Comparison of ENCODE assay signal across 15 mouse cellular contexts in the genomic region with DNA sequence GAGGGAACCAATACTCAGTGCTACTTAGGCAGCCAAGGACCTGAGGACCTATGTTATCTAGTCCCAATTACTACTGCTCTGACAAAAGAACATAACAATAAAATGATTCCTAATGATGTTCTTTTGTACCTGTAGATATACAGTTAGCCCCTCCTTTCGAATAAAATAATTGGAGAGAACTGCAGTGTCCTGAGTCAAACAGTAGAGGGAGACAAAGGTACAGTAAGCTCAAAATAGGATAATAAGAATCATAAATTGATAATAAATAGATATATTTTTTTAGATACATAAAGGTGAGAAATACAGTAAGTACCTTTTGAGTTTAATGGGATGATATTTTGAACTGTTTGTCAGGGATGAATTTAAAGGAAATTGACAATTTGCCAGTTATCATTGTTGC. TPM values are rescaled to one million over a fixed set of nuclear protein-coding genes. Genes with fewer than 3 reads are reported as not detected.
DNase-seq lines count a peak whose midpoint lies in the region; ATAC-seq and TF ChIP-seq lines count a peak whose summit lies in the region.
"Had no signal": no experiment of that assay in that cellular context is flagged by ENCODE, and none has a peak within 500 bp of the region (broad histone marks: within the 10 kb centered on the region; RNA-seq: fewer than 3 reads in every experiment).

No protein-coding gene starts in this region.

- H3K4me2 ChIP-seq in embryonic facial prominence, embryonic 11.5 days (ENCODE audit: low read depth, low read length), result no peak overlapping the region
- no peak overlapping the region for H3K4me2 ChIP-seq in lung, postnatal 0 days (replicated peaks; ENCODE audit: low read depth, low read length)
- H3K4me2 ChIP-seq: embryonic facial prominence, embryonic 12.5 days; limb, embryonic 13.5 days had no signal

- TF ChIP-seq EP300 in lung, postnatal 0 days (IDR thresholded peaks at IDR 0.05), result no peak

- H3K4me3 ChIP-seq in embryonic facial prominence, embryonic 11.5 days (ENCODE audit: low read depth, low read length), result no peak overlapping the region
- no peak overlapping the region for H3K4me3 ChIP-seq in embryonic facial prominence, embryonic 10.5 days
- no peak overlapping the region for H3K4me3 ChIP-seq in lung, postnatal 0 days (ENCODE audit: low read depth, low read length)
- H3K4me3 ChIP-seq: embryonic facial prominence, embryonic 12.5 days; limb, embryonic 13.5 days; megakaryocyte, embryonic 14.5 days had no signal

- no peaks in the 10 kb centered on the region for H3K27me3 ChIP-seq in embryonic facial prominence, embryonic 11.5 days (ENCODE audit: control insufficient read depth, insufficient read depth, low read length)
- H3K27me3 ChIP-seq in embryonic facial prominence, embryonic 10.5 days (replicated peaks; ENCODE audit: low read depth, poor library complexity, severe bottlenecking), result no peaks in the 10 kb centered on the region
- no peaks in the 10 kb centered on the region for H3K27me3 ChIP-seq in lung, postnatal 0 days (replicated peaks; ENCODE audit: insufficient read depth, low read length)
- H3K27me3 ChIP-seq: embryonic facial prominence, embryonic 12.5 days; limb, embryonic 13.5 days; megakaryocyte, embryonic 14.5 days had no signal

- ATAC-seq in embryonic facial prominence, embryonic 11.5 days (replicated peaks; ENCODE audit: insufficient number of reproducible peaks, low FRiP score, low TSS enrichment, low read depth), result no peak
- no peak for ATAC-seq in lung, postnatal 0 days
- no peak for ATAC-seq in erythroid progenitor cell, adult 5-6 weeks (replicated peaks; ENCODE audit: low FRiP score, poor library complexity, severe bottlenecking)

- peak; percentile 61 for TF ChIP-seq CTCF in lung, postnatal 0 days (IDR thresholded peaks at IDR 0.05)

- no peak overlapping the region for H3K27ac ChIP-seq in embryonic facial prominence, embryonic 11.5 days (replicated peaks; ENCODE audit: low read depth, low read length)
- H3K27ac ChIP-seq in embryonic facial prominence, embryonic 10.5 days (replicated peaks), result no peak overlapping the region
- no peak overlapping the region for H3K27ac ChIP-seq in lung, postnatal 0 days (ENCODE audit: low read length)
- H3K27ac ChIP-seq: embryonic facial prominence, embryonic 12.5 days; limb, embryonic 13.5 days had no signal

- no peaks in the 10 kb centered on the region for H3K4me1 ChIP-seq in embryonic facial prominence, embryonic 11.5 days (ENCODE audit: control insufficient read depth, insufficient read depth, low read length)
- H3K4me1 ChIP-seq in embryonic facial prominence, embryonic 10.5 days, result no peaks in the 10 kb centered on the region
- no peaks in the 10 kb centered on the region for H3K4me1 ChIP-seq in lung, postnatal 0 days (ENCODE audit: insufficient read depth, low read depth, low read length)
- H3K4me1 ChIP-seq: embryonic facial prominence, embryonic 12.5 days; limb, embryonic 13.5 days; megakaryocyte, embryonic 14.5 days had no signal

- H3K9ac ChIP-seq in embryonic facial prominence, embryonic 11.5 days (replicated peaks; ENCODE audit: low read length), result no peak overlapping the region
- H3K9ac ChIP-seq in lung, postnatal 0 days (replicated peaks; ENCODE audit: low read depth), result no peak overlapping the region
- H3K9ac ChIP-seq: embryonic facial prominence, embryonic 12.5 days; limb, embryonic 13.5 days had no signal

- no peaks in the 10 kb centered on the region for H3K36me3 ChIP-seq in embryonic facial prominence, embryonic 11.5 days (replicated peaks; ENCODE audit: control insufficient read depth, insufficient read depth, low read depth, low read length)
- no peaks in the 10 kb centered on the region for H3K36me3 ChIP-seq in embryonic facial prominence, embryonic 10.5 days (replicated peaks)
- no peaks in the 10 kb centered on the region for H3K36me3 ChIP-seq in lung, postnatal 0 days (ENCODE audit: insufficient read depth, low read length)
- H3K36me3 ChIP-seq: embryonic facial prominence, embryonic 12.5 days; limb, embryonic 13.5 days had no signal

- DNase-seq in embryonic facial prominence, embryonic 11.5 days (ENCODE audit: low spot score), result peak; percentile 21
- no peak for DNase-seq in embryonic facial prominence, embryonic 10.5 days (ENCODE audit: low spot score)
- peak; percentile 19 for DNase-seq in lung, postnatal 0 days (ENCODE audit: low spot score)
- no peak for DNase-seq in lung, postnatal 10 days
- peak; percentile 14 for DNase-seq in adipocyte (ENCODE audit: low spot score)
- DNase-seq in naive thymus-derived CD4-positive, alpha-beta T cell, adult 2 months (ENCODE audit: low read depth), result peak; percentile 16
- DNase-seq in adrenal gland, postnatal 4 days (ENCODE audit: low spot score in 2 of 2), result no peak
- DNase-seq: heart, postnatal 14 days; kidney, postnatal 36 days; thymus, adult 18-20 months had no signal

- H3K9me3 ChIP-seq in embryonic facial prominence, embryonic 11.5 days (replicated peaks; ENCODE audit: control insufficient read depth, low read length), result no peaks in the 10 kb centered on the region
- H3K9me3 ChIP-seq in embryonic facial prominence, embryonic 10.5 days, result 0 out of 2 replicates have a peak, but pooled peaks cover 2% of the 10 kb centered on the region
- no peaks in the 10 kb centered on the region for H3K9me3 ChIP-seq in lung, postnatal 0 days (ENCODE audit: low read length)
- H3K9me3 ChIP-seq: embryonic facial prominence, embryonic 12.5 days; limb, embryonic 13.5 days; megakaryocyte, embryonic 14.5 days had no signal

- 57% methylated on average over 1 of the region's 1 CpGs for WGBS in embryonic facial prominence, embryonic 11.5 days
- 57% methylated on average over 1 of the region's 1 CpGs for WGBS in embryonic facial prominence, embryonic 10.5 days
- 37% methylated on average over 1 of the region's 1 CpGs for WGBS in lung, postnatal 0 days

RNA-seq across cellular contexts. Expression of a gene that starts 36.6 kb away (rescaled TPM):
- not detected in 2 replicates for polyA plus RNA-seq in embryonic facial prominence, embryonic 11.5 days (2014; fragmentation: Nextera tagmentation; extraction: Ambion mirVana)
- not detected in 2 replicates for polyA plus RNA-seq in embryonic facial prominence, embryonic 10.5 days (2016; fragmentation: Nextera tagmentation; extraction: Ambion mirVana)
- 0.19 TPM in 1 of 2 replicates, not detected in the other for polyA plus RNA-seq in lung, postnatal 0 days (2015; fragmentation: Nextera tagmentation; extraction: Ambion mirVana)
- not detected in 2 replicates for total RNA-seq in erythroid progenitor cell, adult 5-6 weeks (2015; ENCODE audit: low replicate concordance)
- total RNA-seq in erythroid progenitor cell, adult 5-6 weeks (2017; ENCODE audit: low replicate concordance), result not detected in 2 replicates
- total RNA-seq in adrenal gland, postnatal 4 days (2021), result not detected
- total RNA-seq: heart, postnatal 14 days had no signal
- polyA plus RNA-seq: embryonic facial prominence, embryonic 12.5 days; limb, embryonic 13.5 days; neural tube, embryonic 14.5 days had no signal

RNA-seq across cellular contexts. Expression of a gene that starts 39.9 kb away (rescaled TPM):
- polyA plus RNA-seq in embryonic facial prominence, embryonic 11.5 days (2014; fragmentation: Nextera tagmentation; extraction: Ambion mirVana), result 0.08 TPM in 2 replicates
- polyA plus RNA-seq in embryonic facial prominence, embryonic 10.5 days (2016; fragmentation: Nextera tagmentation; extraction: Ambion mirVana), result 0.05 and 0.11 TPM in 2 replicates
- polyA plus RNA-seq in lung, postnatal 0 days (2015; fragmentation: Nextera tagmentation; extraction: Ambion mirVana), result 145 and 188 TPM in 2 replicates
- total RNA-seq in erythroid progenitor cell, adult 5-6 weeks (2015; ENCODE audit: low replicate concordance), result not detected in 2 replicates
- not detected in 2 replicates for total RNA-seq in erythroid progenitor cell, adult 5-6 weeks (2017; ENCODE audit: low replicate concordance)
- under 1 TPM in 1 of 2 experiments, not detected in 1; 0.08 TPM for total RNA-seq in adrenal gland, postnatal 4 days (2021)
- polyA plus RNA-seq: neural tube, embryonic 14.5 days had no signal

RNA-seq across cellular contexts. Expression of a gene that starts 54.6 kb away (rescaled TPM):
- polyA plus RNA-seq in embryonic facial prominence, embryonic 11.5 days (2014; fragmentation: Nextera tagmentation; extraction: Ambion mirVana), result not detected in 2 replicates
- polyA plus RNA-seq in embryonic facial prominence, embryonic 10.5 days (2016; fragmentation: Nextera tagmentation; extraction: Ambion mirVana), result not detected in 2 replicates
- not detected in 2 replicates for polyA plus RNA-seq in lung, postnatal 0 days (2015; fragmentation: Nextera tagmentation; extraction: Ambion mirVana)
- total RNA-seq in erythroid progenitor cell, adult 5-6 weeks (2015; ENCODE audit: low replicate concordance), result not detected in 2 replicates
- total RNA-seq in erythroid progenitor cell, adult 5-6 weeks (2017; ENCODE audit: low replicate concordance), result not detected in 2 replicates
- total RNA-seq in adrenal gland, postnatal 4 days (2021), result not detected
- total RNA-seq: heart, postnatal 14 days had no signal
- polyA plus RNA-seq: embryonic facial prominence, embryonic 12.5 days; limb, embryonic 13.5 days; neural tube, embryonic 14.5 days had no signal

Comparison
In these comparisons a context has a peak if more than half of its experiments do, and no peak if none do; other contexts are left out.
1. DNase-seq: peak in embryonic facial prominence, embryonic 11.5 days (single experiment), lung, postnatal 0 days (single experiment), adipocyte (single experiment) and naive thymus-derived CD4-positive, alpha-beta T cell, adult 2 months (single experiment); none in embryonic facial prominence, embryonic 10.5 days (single experiment), lung, postnatal 10 days (single experiment) and adrenal gland, postnatal 4 days (0 of 2).
2. RNA of a gene that starts 39.9 kb away (polyA plus RNA-seq): 145 to 188 TPM in lung, postnatal 0 days; 0.05 to 0.11 TPM in embryonic facial prominence, embryonic 10.5 days and 0.08 TPM in embryonic facial prominence, embryonic 11.5 days; every median in the first group is over 100 times any median in the second.